Mouse (Mus musculus) ovary, adult 18-20 months (tissue): ENCODE results near the gene Rbm12b1.
"Not testable (repeated sequence)": the region's sequence is repeated elsewhere in the genome, so short reads cannot be mapped to it uniquely, and the experiment has no call there.

Experiments used
- DNase-seq: peaks from one replicate; pipeline ENCODE4 v3.0.0; 2022; ENCODE audit warnings: low spot score, mixed read lengths

Gene Rbm12b1

DNA sequence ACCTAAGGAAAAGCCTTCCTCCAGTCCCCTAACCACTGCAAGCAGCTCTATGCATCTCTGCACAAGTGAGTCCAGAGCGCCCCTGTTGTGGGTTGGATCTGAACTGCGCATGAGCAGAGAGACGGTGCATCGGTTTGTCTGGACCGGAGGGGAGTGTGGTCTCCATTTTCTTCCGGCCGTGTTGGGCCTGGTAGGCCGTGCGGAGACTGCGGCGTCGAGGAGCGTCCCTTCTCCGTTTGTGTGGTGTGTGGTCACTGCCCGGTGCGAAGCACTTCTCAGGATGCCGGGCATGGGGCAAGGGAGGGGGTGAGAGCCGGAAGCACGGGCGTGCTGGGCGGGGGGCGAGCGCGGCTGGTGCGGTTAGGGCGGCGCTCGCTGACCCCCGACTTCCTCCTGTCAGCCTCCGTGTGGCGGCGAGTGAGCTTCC is at the start of gene Rbm12b1:
Gene Rbm12b1, plus strand, starts transcription at position 124 of the 427 bp plus-strand sequence.
- peak; percentile 69 for DNase-seq

DNA sequence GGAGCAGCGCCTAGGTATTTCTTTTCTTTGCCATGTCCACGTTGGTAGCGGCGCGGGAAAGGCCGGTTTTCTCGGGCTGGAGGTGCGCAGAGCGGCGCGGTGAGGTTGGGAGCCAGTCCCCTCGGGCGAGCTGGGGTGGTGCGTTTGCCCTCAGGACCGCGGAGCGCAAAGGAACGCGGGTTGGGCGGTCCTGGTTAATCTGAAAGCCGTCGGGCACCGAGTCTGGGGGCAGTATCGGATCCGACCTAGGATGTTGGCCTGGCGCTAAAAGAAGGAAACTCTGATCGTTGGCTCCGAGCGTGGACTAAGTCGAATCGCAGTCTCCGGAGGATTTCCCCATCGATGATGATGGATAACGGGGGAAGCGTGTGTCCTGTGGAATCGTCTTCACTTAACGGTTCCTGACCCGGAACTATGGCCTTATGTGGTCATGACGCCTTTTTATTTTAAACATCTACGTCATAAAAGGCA is 563 bp downstream of the Rbm12b1 start:
- DNase-seq: not testable (repeated sequence)

DNA sequence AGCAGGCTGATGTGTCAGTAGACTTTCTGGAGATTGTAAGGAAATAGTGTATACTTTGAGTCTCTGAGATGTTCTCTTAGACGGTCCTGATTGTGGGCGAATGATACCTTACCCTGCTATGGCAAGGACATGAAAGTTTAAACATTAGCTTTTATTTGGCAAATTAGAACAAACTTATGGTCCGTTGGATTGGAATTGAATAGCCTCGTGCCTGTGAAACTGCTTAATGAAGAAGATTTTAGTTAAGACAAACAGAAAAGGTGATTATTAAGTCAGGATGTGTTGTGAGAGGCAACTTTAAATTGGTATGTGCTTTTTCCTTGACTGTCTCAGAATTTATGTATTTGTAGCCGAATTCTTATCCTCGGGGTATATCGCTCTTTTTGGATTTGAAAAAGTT is 1.5 kb downstream of the Rbm12b1 start:
- DNase-seq: not testable (repeated sequence)

GRCm38 (mm10) chr4:12147660-12148059 is 7.6 kb downstream of the Rbm12b1 start:
- no peak for DNase-seq

- no peak for DNase-seq
Observed at GRCm38 (mm10) chr4:12170986-12171317, 30.9 kb downstream of the Rbm12b1 start.

DNA sequence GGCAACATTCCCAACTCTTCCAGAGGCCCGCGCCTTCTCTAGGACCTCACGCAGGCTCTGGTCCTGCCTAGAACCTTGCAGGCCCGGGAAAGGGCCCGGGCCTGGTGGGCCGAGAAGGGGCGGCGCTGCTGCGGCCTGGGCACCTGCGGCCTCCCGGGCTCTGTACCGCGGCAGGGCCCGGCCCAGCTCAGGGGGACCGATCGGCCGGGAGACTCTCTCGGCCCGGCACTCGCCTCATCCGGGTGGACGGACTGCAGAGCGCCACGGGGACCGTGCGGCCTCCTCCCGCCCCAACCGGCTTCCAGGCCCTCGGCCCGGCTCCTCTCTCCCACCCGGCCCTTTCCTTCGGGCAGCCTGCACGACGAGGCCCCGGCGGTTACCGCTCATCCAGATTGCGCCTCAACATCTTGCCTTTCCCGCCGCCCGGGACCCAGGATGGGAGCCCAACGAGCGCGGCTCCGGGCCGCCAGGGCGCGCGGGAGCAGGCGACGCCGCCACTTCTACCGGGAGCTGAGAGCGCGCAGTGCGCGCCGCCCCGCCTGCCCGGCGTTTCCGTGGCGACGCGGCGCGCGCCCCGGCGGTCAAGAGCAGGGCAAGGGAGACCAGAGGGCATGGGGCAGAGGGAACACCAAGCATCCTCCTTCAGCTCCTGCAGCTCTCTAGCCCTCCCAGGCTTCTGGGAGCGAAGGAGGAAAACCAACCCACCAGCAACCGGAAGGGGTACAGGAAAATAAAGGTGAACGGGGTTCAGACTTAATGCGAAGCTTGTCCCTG is 31.4 kb downstream of the Rbm12b1 start, which contains the start of gene Fam92a:
Gene Fam92a, minus strand, starts transcription at position 698 of the 774 bp plus-strand sequence.
- DNase-seq: peak; percentile 47

DNA sequence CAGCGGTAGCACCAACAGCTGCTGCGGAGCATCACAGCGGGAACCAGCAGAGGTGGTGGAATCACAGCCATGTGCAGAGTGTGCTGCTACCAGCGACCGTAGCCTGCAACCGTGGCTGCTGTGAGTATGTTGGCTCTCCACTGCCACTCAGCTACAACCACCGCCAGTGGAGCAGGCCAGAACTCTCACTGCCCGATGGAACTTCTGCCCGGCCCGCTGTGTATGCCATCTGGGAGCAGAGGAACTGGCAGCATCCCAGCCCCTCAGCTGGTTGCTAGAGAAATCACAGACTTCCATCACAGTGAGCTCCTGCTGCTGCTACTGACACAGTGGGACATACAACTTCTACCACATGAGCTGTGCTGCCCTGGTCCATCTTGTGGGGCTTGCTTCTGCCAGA is 38.9 kb downstream of the Rbm12b1 start:
- DNase-seq: no peak
